Mouse (Mus musculus): Measurements from ENCODE around the gene Ythdf2.
A peak's percentile ranks its signal among the peaks of the same experiment; 100 is the strongest.

DNA sequence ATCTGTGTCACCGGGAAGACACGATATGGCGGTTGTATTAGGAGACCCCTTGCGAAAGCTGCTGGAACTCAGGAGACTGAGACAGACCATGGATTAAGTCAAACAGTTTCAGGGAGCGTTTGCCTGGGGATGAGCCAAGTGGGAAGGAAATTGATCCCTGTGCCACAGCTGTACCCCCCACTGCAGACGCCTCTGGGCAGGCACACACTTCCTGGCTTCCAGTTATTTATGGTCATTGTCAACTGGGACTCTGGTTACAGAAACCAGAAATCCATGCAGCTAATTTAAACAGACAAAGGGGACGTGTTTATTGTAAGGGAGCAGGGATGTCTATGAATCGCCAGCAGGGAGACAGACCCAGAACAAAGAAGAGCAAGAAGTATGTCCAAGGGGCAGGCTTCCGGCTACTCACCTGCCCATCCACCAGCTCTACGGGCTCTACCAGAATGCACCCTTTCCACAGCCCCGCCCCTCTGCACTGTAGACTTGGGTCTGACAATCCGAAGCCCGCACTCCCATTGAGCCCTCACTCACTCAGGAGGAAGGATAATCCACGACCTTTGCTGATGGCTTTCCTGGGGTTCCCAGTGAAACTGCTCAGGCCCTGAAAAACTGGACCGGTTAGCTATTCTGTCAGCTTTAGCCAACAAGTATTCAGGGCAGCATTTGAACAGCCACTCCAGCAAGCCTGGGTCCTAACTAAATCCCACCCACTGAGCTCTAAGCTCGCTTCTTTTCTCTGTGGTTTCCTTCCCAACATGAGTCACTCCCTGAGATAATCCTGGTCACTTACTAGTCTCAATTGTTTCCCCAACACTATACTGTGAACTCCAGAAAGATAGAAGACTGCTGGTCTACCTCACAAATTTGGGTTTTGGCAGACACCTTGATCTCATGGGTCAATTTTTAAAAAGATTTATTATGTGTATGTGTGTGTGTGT is 45.5 kb downstream of the Ythdf2 start:
- TF ChIP-seq CTCF (IDR thresholded peaks at IDR 0.05; ENCODE audit: control insufficient read depth, insufficient read depth, insufficient read length) (no peak), USF1 (IDR thresholded peaks at IDR 0.05; ENCODE audit: low read depth) (no peak), MAX (IDR thresholded peaks at IDR 0.05) (no peak), CEBPB (IDR thresholded peaks at IDR 0.05; ENCODE audit: low read depth) (no peak), MYOD1 (IDR thresholded peaks at IDR 0.05; ENCODE audit: control insufficient read depth, insufficient read length, low read depth) (peak; percentile 37), FOSL1 (IDR thresholded peaks at IDR 0.05; ENCODE audit: insufficient read depth, low read length, poor library complexity, severe bottlenecking) (peak; percentile 33)

Data from C2C12 (cell line).